Mouse (Mus musculus) gastrocnemius, postnatal 25 days (tissue): ENCODE measurements around the gene Tbc1d25. TPM values are rescaled to one million over a fixed set of nuclear protein-coding genes. Genes with fewer than 3 reads are reported as not detected.

Experiments used
- DNase-seq: peaks from one replicate; pipeline ENCODE4 v3.0.0; 2022
- long read RNA-seq, 2 experiments: library from polyadenylated mRNA; stranded (forward); transcript quantifications; one replicate each; pipeline ENCODE4 v2.0.0; 2021
- total RNA-seq, 2 experiments: library from RNA; stranded (reverse); gene quantifications; 1 replicate in 1 of 2; 2 replicates in 1 of 2; pipeline ENCODE4 v1.2.3; 2021

The Tbc1d25 gene
- 1 to 10 TPM; 2.5 to 2.6 TPM for total RNA-seq
- long read RNA-seq, experiment 1, partial matches to known transcripts = 0 of 1 reads
- long read RNA-seq, experiment 1, other reads (novel, unspliced or antisense) = 0 of 1 reads
- long read RNA-seq, experiment 2, partial matches to known transcripts = 1 of 3 reads
- long read RNA-seq, experiment 2, other reads (novel, unspliced or antisense) = 1 of 3 reads

GRCm38 (mm10) chrX:8175504-8176385, at the start of gene Tbc1d25:
TSS of gene Tbc1d25 (minus strand) at chrX:8176181.
- peak; percentile 82 for DNase-seq

- DNase-seq = no peak
Measured at GRCm38 (mm10) chrX:8223473-8223872, 47.5 kb upstream of the Tbc1d25 start.

- no peak for DNase-seq
Measured at GRCm38 (mm10) chrX:8222678-8223421, 46.9 kb upstream of the Tbc1d25 start.

- no peak for DNase-seq
Measured at GRCm38 (mm10) chrX:8222296-8222677, 46.3 kb upstream of the Tbc1d25 start.

- DNase-seq = no peak
Measured at GRCm38 (mm10) chrX:8219651-8220050, 43.7 kb upstream of the Tbc1d25 start.

- no peak for DNase-seq
Measured at GRCm38 (mm10) chrX:8218114-8218513, 42.1 kb upstream of the Tbc1d25 start.

GRCm38 (mm10) chrX:8217383-8217782, 41.4 kb upstream of the Tbc1d25 start:
- DNase-seq = no peak

- no peak for DNase-seq
Measured at GRCm38 (mm10) chrX:8211490-8212207, 35.7 kb upstream of the Tbc1d25 start.

- DNase-seq = no peak
Measured at GRCm38 (mm10) chrX:8209720-8210119, 33.7 kb upstream of the Tbc1d25 start.

GRCm38 (mm10) chrX:8207224-8207623, 31.2 kb upstream of the Tbc1d25 start:
- DNase-seq = no peak

GRCm38 (mm10) chrX:8206694-8207197, 30.8 kb upstream of the Tbc1d25 start:
- DNase-seq = no peak

- peak; percentile 80 for DNase-seq
Measured at GRCm38 (mm10) chrX:8206015-8206693, 30.2 kb upstream of the Tbc1d25 start, which contains the start of gene Porcn. TSS of gene Porcn (minus strand) at chrX:8206525.

GRCm38 (mm10) chrX:8205551-8205950, 29.6 kb upstream of the Tbc1d25 start:
- no peak for DNase-seq

GRCm38 (mm10) chrX:8205088-8205487, 29.1 kb upstream of the Tbc1d25 start:
- DNase-seq = no peak

GRCm38 (mm10) chrX:8204076-8204475, 28.1 kb upstream of the Tbc1d25 start:
- DNase-seq = no peak

GRCm38 (mm10) chrX:8203105-8203504, 27.1 kb upstream of the Tbc1d25 start:
- no peak for DNase-seq

- no peak for DNase-seq
Measured at GRCm38 (mm10) chrX:8193419-8193723, 17.4 kb upstream of the Tbc1d25 start, which contains the start of gene Ebp. TSS of gene Ebp (minus strand) at chrX:8193512.

- peak; percentile 81 for DNase-seq
Measured at GRCm38 (mm10) chrX:8192640-8193418, 16.8 kb upstream of the Tbc1d25 start.

GRCm38 (mm10) chrX:8192126-8192639, 16.2 kb upstream of the Tbc1d25 start:
- DNase-seq = no peak

- DNase-seq = no peak
Measured at GRCm38 (mm10) chrX:8182871-8183540, 7.0 kb upstream of the Tbc1d25 start.
